Mouse (Mus musculus): ENCODE measurements around the gene Zfp512.

The Zfp512 gene

GRCm38 (mm10) chr5:31528560-31528959 is 76.3 kb downstream of the Zfp512 start:
- in situ Hi-C loops (cut with MboI; ENCODE audit: low sequenced_read_pairs): no loop called here
